Mouse (Mus musculus) forebrain, embryonic 13.5 days (tissue): Measurements from ENCODE around the gene Tbc1d10b. TPM values are rescaled to one million over a fixed set of nuclear protein-coding genes. Genes with fewer than 3 reads are reported as not detected.

Experiments
- ATAC-seq: fragments of 200-750 bp; cut with Nextera tagmentation; 2 replicates; pipeline ENCODE4 v1.8.0; 2017
- H3K27ac ChIP-seq: fragments of 300-500 bp; sonication (generic); 2 replicates; pipeline ENCODE4 v1.5.1; 2015; ENCODE audit warnings: inconsistent platforms, mild to moderate bottlenecking, moderate library complexity
- H3K27me3 ChIP-seq: fragments of 300-500 bp; sonication (generic); 2 replicates; pipeline ENCODE4 v1.6.1; 2015; ENCODE audit warnings: mild to moderate bottlenecking, inconsistent platforms
- H3K36me3 ChIP-seq: fragments of 300-500 bp; sonication (generic); 2 replicates; pipeline ENCODE4 v1.6.1; 2015; ENCODE audit warnings: mild to moderate bottlenecking, inconsistent platforms; ENCODE audit not compliant: poor library complexity, severe bottlenecking
- H3K4me1 ChIP-seq: fragments of 300-500 bp; sonication (generic); 2 replicates; pipeline ENCODE4 v1.6.1; 2015; ENCODE audit warnings: inconsistent platforms
- H3K4me2 ChIP-seq: fragments of 300-500 bp; sonication (generic); 2 replicates; pipeline ENCODE4 v1.6.1; 2015; ENCODE audit warnings: inconsistent platforms, mild to moderate bottlenecking, moderate library complexity
- H3K4me3 ChIP-seq: fragments of 300-500 bp; sonication (generic); 2 replicates; pipeline ENCODE4 v1.5.1; 2015; ENCODE audit warnings: mild to moderate bottlenecking, inconsistent platforms
- H3K9ac ChIP-seq: fragments of 300-500 bp; sonication (generic); 2 replicates; pipeline ENCODE4 v1.6.1; 2015; ENCODE audit warnings: mild to moderate bottlenecking, inconsistent platforms
- H3K9me3 ChIP-seq: fragments of 300-500 bp; sonication (generic); replicated peaks from 2 replicates; pipeline ENCODE4 v1.6.1; 2016; ENCODE audit warnings: inconsistent platforms
- WGBS: fragments of 180-500 bp; shearing (Covaris S2); methylation state at CpG from one replicate; pipeline ENCODE4 v1.1.7; 2015; 5-methylcytosine and 5-hydroxymethylcytosine counted together
- polyA plus RNA-seq: library from polyadenylated mRNA; unstranded; fragments of >200 nt; fragmentation: Nextera tagmentation; extraction: Ambion mirVana; gene quantifications from 2 replicates; pipeline ENCODE4 v1.2.1, GENCODE M21; 2015

Tbc1d10b gene
- polyA plus RNA-seq, 1 experiment from 2014 or later, result 24.9 TPM

GRCm38 (mm10) chr7:127234777-127235176 lies 26.5 kb upstream of the Tbc1d10b start:
- H3K4me3 ChIP-seq, result peak overlapping the region; percentile 94
- no peaks in the 10 kb centered on the region for H3K9me3 ChIP-seq
- no peak overlapping the region for H3K27ac ChIP-seq
- peaks cover 58% of the 10 kb centered on the region for H3K36me3 ChIP-seq
- H3K9ac ChIP-seq, result peak overlapping the region; percentile 97; the same call in 1 of the 2 replicates
- no peak for ATAC-seq
- H3K4me2 ChIP-seq, result peak overlapping the region; percentile 90
- WGBS, result 73% methylated on average over 2 of the region's 2 CpGs
- H3K27me3 ChIP-seq, result no peaks in the 10 kb centered on the region
- peaks cover 38% of the 10 kb centered on the region for H3K4me1 ChIP-seq

GRCm38 (mm10) chr7:127233765-127234164 lies 25.5 kb upstream of the Tbc1d10b start:
- peak overlapping the region; percentile 94 for H3K4me3 ChIP-seq
- peak overlapping the region; percentile 99 for H3K27ac ChIP-seq
- no peaks in the 10 kb centered on the region for H3K9me3 ChIP-seq
- H3K4me2 ChIP-seq, result peak overlapping the region; percentile 90
- no peak for ATAC-seq
- H3K27me3 ChIP-seq, result no peaks in the 10 kb centered on the region
- H3K36me3 ChIP-seq, result peaks cover 60% of the 10 kb centered on the region
- peaks cover 42% of the 10 kb centered on the region for H3K4me1 ChIP-seq
- 5% methylated on average over 9 of the region's 9 CpGs for WGBS
- H3K9ac ChIP-seq, result peak overlapping the region; percentile 97

DNA sequence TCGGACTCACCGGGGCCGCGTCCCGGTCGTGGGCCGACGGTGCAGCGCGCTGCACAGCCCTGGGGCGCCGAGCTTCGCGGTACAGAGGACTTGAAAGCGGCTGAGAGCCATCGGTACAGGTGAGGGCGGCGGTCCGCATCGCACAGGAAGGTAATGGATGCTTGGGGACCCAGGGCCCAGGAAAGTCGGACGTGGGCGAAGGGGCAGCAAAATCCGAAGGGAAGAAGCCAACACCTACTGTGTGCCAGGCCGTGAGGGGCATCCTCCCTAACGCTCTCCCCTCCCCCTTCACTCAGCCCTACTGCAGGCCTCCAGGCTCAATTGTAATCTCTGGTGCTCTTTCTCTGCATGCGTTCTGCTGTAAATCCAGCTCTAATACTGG lies 25.1 kb upstream of the Tbc1d10b start:
- no peaks in the 10 kb centered on the region for H3K27me3 ChIP-seq
- WGBS, result under 1% methylated on average over 27 of the region's 27 CpGs
- peak overlapping the region; percentile 90 for H3K4me2 ChIP-seq
- peak overlapping the region; percentile 97 for H3K9ac ChIP-seq
- H3K4me3 ChIP-seq, result peak overlapping the region; percentile 94
- peak; percentile 43; the same call in 1 of the 2 replicates for ATAC-seq
- peaks cover 42% of the 10 kb centered on the region for H3K4me1 ChIP-seq
- peak overlapping the region; percentile 99 for H3K27ac ChIP-seq
- no peaks in the 10 kb centered on the region for H3K9me3 ChIP-seq
- H3K36me3 ChIP-seq, result peaks cover 59% of the 10 kb centered on the region

DNA sequence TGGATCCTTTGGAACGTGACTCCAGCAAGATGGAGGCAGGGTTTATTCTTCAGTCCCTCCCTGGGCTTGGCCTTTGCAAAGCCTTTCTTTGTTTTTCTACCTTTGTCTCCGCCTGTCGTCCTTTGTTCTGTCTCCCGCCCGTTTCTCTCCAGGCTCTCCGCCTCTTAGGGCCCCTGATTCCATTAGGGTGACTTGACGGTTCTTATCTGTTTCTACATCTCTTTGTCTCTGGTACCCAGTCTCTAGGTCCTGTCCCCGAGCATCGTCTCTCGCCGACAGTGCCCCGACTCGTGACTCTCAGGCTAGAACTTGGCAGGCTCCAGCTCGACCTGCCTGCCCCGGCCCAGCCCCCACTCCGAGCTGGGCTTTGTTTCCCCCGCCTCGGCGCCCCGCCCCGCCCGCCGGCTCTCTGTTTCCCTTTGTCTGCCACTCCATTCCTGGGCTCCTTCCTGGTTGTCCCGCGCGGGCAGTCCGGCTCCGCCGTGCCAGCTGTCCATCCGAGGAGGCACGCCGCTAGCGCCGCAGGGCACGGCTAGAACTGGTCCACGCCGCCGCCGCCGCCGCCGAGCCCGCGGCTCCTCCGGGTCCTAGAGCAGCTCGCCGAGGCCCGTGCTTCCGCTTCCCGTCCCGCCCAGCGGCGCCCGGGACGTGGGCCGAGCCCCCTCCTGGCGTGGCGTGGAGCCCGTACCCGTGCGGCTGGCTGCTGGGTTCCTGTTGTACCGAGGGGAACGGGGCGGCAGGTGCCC lies 24.5 kb upstream of the Tbc1d10b start, which contains the start of the genes Zfp553 and Sept1:
Gene Zfp553 (plus strand): TSS at position 440 of the 746 bp plus-strand sequence.
Gene Sept1 (minus strand): TSS at position 509 of the 746 bp plus-strand sequence.
- peak within 1 kb of the TSS; percentile 90 for H3K4me2 ChIP-seq
- H3K27ac ChIP-seq, result peak within 1 kb of the TSS; percentile 99
- peak within 1 kb of the TSS; percentile 97 for H3K9ac ChIP-seq
- peak; percentile 94 for ATAC-seq
- H3K36me3 ChIP-seq, result peaks cover 53% of the 10 kb centered on the region
- peak within 1 kb of the TSS; percentile 94 for H3K4me3 ChIP-seq
- no peaks in the 10 kb centered on the region for H3K9me3 ChIP-seq
- H3K27me3 ChIP-seq, result no peaks in the 10 kb centered on the region
- under 1% methylated on average over 62 of the region's 64 CpGs for whole genome bisulfite sequencing
- H3K4me1 ChIP-seq, result peaks cover 42% of the 10 kb centered on the region

GRCm38 (mm10) chr7:127231826-127232621 lies 23.8 kb upstream of the Tbc1d10b start:
- no peak for ATAC-seq
- peaks cover 42% of the 10 kb centered on the region for H3K4me1 ChIP-seq
- whole genome bisulfite sequencing, result 4% methylated on average over 20 of the region's 20 CpGs
- peaks cover 45% of the 10 kb centered on the region for H3K36me3 ChIP-seq
- no peaks in the 10 kb centered on the region for H3K9me3 ChIP-seq
- H3K27me3 ChIP-seq, result no peaks in the 10 kb centered on the region
- peak overlapping the region; percentile 90 for H3K4me2 ChIP-seq
- H3K27ac ChIP-seq, result peak overlapping the region; percentile 99
- H3K9ac ChIP-seq, result peak overlapping the region; percentile 97
- H3K4me3 ChIP-seq, result peak overlapping the region; percentile 94

DNA sequence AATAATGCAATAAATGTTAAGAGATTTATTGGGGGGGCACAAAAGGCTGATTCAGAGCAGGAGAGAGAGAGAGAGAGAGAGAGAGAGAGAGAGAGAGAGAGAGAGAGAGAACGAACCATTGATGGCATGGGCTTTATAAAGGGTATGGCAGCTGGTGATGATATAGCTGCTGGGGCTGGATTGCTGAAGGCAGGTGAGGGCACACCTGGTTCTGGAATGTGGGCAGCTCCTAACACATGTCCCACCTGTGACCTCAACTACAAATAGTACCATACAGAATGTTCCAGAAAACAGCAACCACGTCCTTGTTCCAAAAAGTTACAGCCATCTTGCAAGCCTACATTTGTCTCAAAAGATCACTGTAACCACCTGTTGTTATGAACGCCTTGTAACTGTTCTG lies 23.1 kb upstream of the Tbc1d10b start:
- no peaks in the 10 kb centered on the region for H3K27me3 ChIP-seq
- 66% methylated on average over 3 of the region's 3 CpGs for WGBS
- H3K27ac ChIP-seq, result peak overlapping the region; percentile 99; the same call in 1 of the 2 replicates
- peak overlapping the region; percentile 97 for H3K9ac ChIP-seq
- ATAC-seq, result no peak
- no peaks in the 10 kb centered on the region for H3K9me3 ChIP-seq
- peaks cover 38% of the 10 kb centered on the region for H3K4me1 ChIP-seq
- peaks cover 39% of the 10 kb centered on the region for H3K36me3 ChIP-seq
- peak overlapping the region; percentile 94 for H3K4me3 ChIP-seq
- peak overlapping the region; percentile 90 for H3K4me2 ChIP-seq

DNA sequence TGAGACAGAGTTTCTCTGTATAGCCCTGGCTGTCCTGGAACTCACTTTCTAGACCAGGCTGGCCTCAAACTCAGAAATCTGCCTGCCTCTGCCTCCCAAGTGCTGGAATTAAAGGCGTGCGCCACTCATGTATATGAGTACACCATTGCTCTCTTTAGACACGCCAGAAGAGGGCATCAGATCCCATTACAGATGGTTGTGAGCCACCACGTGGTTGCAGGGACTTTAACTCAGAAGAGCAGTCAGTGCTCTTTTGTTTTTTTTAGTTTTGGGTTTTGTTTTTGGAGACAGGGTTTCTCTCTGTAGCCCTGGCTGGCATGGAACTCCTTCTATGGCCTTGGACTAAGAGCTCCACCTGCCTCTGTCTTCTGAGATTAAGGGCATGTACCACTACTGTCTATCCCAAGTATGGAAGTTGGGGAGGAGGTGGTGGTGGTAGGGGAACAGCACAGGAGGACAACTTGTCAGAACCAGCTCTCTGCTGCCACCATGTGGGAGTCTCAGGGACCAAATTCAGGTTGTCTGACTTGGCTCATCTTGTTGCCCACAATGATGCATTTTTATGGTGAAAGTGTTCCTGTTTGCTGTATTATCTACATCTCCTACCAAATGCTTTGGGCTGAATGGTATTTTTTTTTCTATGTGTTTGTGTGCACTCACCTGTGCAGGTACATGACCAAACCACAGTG lies 20.5 kb upstream of the Tbc1d10b start:
- H3K27ac ChIP-seq, result 0 out of 2 replicates have a peak overlapping the region, but pooled peaks have one; percentile 22
- no peaks in the 10 kb centered on the region for H3K27me3 ChIP-seq
- H3K4me1 ChIP-seq, result peaks cover 24% of the 10 kb centered on the region
- peaks cover 24% of the 10 kb centered on the region; the same call in 1 of the 2 replicates for H3K36me3 ChIP-seq
- no peak overlapping the region for H3K4me2 ChIP-seq
- WGBS, result 58% methylated on average over 4 of the region's 4 CpGs
- H3K9ac ChIP-seq, result no peak overlapping the region
- ATAC-seq, result no peak
- H3K9me3 ChIP-seq, result no peaks in the 10 kb centered on the region
- no peak overlapping the region for H3K4me3 ChIP-seq

DNA sequence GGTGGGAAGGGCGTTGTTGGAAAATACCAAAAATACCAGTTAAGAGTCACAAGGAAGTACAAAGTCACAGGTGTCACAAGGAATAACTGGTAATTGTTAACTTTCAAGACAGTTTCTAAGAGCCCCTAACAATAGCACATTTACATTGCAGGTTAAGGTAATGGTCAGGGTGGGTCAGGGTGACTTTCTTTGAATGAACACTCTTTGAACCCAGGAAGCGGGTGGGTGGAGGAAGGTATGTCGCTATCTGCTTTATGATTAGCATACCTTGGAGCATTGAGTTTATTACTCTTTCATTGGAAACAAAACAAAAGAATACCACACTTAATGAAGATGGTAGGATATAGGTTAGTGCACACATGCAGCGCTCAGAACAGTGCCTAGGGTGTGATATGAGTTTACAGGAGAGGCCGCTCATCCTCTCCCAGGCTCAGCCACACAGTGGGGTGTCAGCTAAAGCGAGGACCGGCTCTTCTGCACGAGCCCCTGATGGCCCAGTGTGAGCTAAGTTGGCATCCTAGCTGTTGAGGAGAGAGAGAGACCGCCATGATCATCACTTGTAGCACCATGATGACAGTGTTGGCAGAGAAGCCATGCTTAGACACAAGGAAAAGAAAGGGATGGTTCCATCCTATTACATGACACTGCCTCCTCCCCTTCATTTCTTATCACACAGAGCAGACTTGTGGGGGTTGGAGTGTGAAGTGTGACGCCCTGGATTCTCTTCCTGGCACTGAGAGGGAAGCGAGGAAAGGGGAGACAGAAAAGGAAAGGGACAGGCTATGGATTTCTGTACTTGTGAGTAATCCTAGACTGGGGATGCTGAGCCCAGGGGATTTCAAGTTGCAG lies 17.1 kb upstream of the Tbc1d10b start:
- Histone ChIP-seq H3K36me3 (peaks cover 20% of the 10 kb centered on the region; the same call in 1 of the 2 replicates), H3K4me1 (peaks cover 9% of the 10 kb centered on the region), H3K27ac (no peak overlapping the region), H3K9me3 (no peaks in the 10 kb centered on the region), H3K4me3 (no peak overlapping the region), H3K4me2 (no peak overlapping the region), H3K27me3 (no peaks in the 10 kb centered on the region), H3K9ac (no peak overlapping the region)
- WGBS, result 89% methylated on average over 11 of the region's 11 CpGs
- no peak for ATAC-seq

GRCm38 (mm10) chr7:127224616-127225015 lies 16.3 kb upstream of the Tbc1d10b start:
- H3K9me3 ChIP-seq, result no peaks in the 10 kb centered on the region
- ATAC-seq, result no peak
- no peak overlapping the region for H3K9ac ChIP-seq
- WGBS, result 92% methylated on average over 6 of the region's 6 CpGs
- peaks cover 14% of the 10 kb centered on the region; the same call in 1 of the 2 replicates for H3K36me3 ChIP-seq
- no peak overlapping the region for H3K4me2 ChIP-seq
- H3K4me1 ChIP-seq, result peaks cover 2% of the 10 kb centered on the region
- H3K27ac ChIP-seq, result no peak overlapping the region
- H3K27me3 ChIP-seq, result no peaks in the 10 kb centered on the region
- no peak overlapping the region for H3K4me3 ChIP-seq

DNA sequence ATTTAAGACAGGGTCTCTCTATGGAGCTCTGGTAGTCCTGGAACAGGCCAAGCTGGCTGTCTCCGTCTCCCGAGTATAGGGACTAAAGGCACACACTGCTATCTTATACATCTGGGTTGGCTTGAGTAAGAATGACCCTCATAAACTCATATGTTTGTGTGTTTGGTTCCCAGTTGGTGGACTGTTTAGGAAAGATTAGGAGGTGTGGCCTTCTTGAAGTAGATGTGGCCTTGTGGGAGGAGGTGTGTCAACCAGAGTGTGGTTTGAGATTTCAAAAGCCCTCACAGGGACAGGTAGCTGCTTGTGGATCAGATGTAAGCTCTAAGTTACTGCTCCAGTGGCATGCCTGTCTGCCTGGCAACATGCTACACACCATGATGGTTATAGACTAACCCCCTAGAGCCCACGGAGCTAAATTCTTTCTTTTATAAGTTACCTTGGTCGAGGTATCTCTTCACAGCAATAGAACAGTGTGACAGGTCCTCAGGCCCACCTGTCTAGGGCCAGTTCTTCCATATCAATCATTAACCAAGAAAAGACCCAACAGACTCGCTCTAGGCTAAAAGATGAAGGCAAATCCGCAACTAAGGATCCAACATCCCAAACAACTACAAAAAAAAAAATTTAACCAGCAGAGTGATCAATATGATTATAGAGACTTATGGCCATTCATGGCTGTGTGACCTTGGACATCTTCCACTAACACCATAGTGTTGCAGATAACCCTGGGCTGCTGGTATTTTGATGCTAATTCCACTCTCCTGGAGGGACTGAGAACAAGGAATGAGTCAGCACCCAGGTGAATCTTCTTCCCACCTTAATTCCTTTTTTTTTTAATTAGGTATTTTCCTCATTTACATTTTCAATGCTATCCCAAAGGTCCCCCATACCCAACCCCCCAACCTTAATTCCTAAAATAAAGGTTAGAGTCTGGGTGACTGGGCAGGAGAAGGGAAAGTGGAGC lies 15.5 kb upstream of the Tbc1d10b start:
- Histone ChIP-seq H3K4me2 (no peak overlapping the region), H3K27ac (no peak overlapping the region), H3K27me3 (no peaks in the 10 kb centered on the region), H3K4me1 (no peaks in the 10 kb centered on the region), H3K36me3 (peaks cover 8% of the 10 kb centered on the region; the same call in 1 of the 2 replicates), H3K9ac (no peak overlapping the region), H3K4me3 (no peak overlapping the region), H3K9me3 (no peaks in the 10 kb centered on the region)
- WGBS, result 90% methylated on average over 6 of the region's 6 CpGs
- ATAC-seq, result no peak
